Mouse (Mus musculus) lung, embryonic 15.5 days (tissue): Measurements from ENCODE around the gene Cfap43. TPM values are rescaled to one million over a fixed set of nuclear protein-coding genes. Genes with fewer than 3 reads are reported as not detected.

Source experiments
- ATAC-seq: fragments of 200-750 bp; cut with Nextera tagmentation; 2 replicates; pipeline ENCODE4 v1.8.0; 2017; ENCODE audit warnings: moderate number of reproducible peaks, borderline replicate concordance; ENCODE audit not compliant: low FRiP score, low TSS enrichment; ENCODE audit errors: extremely low read depth
- H3K27ac ChIP-seq: fragments of 300-500 bp; sonication (generic); 2 replicates; pipeline ENCODE4 v1.5.1; 2015; ENCODE audit warnings: moderate library complexity, mild to moderate bottlenecking, inconsistent platforms
- H3K27me3 ChIP-seq: fragments of 300-500 bp; sonication (generic); 2 replicates; pipeline ENCODE4 v1.6.1; 2015; ENCODE audit warnings: inconsistent platforms
- H3K36me3 ChIP-seq: fragments of 300-500 bp; sonication (generic); 2 replicates; pipeline ENCODE4 v1.6.1; 2015; ENCODE audit warnings: inconsistent platforms
- H3K4me1 ChIP-seq: fragments of 300-500 bp; sonication (generic); 2 replicates; pipeline ENCODE4 v1.6.1; 2015; ENCODE audit warnings: inconsistent platforms
- H3K4me2 ChIP-seq: fragments of 300-500 bp; sonication (generic); 2 replicates; pipeline ENCODE4 v1.6.1; 2015; ENCODE audit warnings: inconsistent platforms, mild to moderate bottlenecking, moderate library complexity
- H3K4me3 ChIP-seq: fragments of 300-500 bp; sonication (generic); 2 replicates; pipeline ENCODE4 v1.5.1; 2015; ENCODE audit warnings: mild to moderate bottlenecking, inconsistent platforms
- H3K9ac ChIP-seq: fragments of 300-500 bp; sonication (generic); 2 replicates; pipeline ENCODE4 v1.6.1; 2015; ENCODE audit warnings: inconsistent platforms
- H3K9me3 ChIP-seq: fragments of 300-500 bp; sonication (generic); 2 replicates; pipeline ENCODE4 v1.6.1; 2016; ENCODE audit warnings: inconsistent platforms
- WGBS: fragments of 180-500 bp; shearing (Covaris S2); methylation state at CpG from one replicate; pipeline ENCODE4 v1.1.7; 2015; 5-methylcytosine and 5-hydroxymethylcytosine counted together
- polyA plus RNA-seq: library from polyadenylated mRNA; unstranded; fragments of >200 nt; fragmentation: Nextera tagmentation; extraction: Ambion mirVana; gene quantifications from 2 replicates; pipeline ENCODE4 v1.2.1, GENCODE M21; 2015

Cfap43 gene
- polyA plus RNA-seq, 1 experiment from 2014 or later, result 0.86 TPM

DNA sequence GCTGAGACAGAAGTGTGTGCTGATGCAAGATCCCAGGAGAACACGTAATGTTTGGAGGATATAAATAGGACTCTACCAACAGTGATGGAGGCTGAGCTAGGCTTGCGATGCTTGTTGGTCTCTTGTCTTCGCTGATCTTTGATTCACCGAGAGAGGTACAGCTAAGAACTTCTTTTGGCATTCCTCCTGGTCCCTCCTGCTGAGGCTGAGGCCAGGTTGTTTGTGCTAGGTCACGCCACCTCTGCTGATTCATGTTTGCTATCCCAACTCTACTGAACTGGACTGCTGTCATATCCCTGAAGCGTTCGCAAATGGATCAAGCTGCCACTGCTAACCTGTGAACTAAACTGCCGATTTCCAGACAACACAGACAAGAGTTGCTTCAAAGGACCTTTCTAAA, 15.1 kb upstream of the Cfap43 start:
- Histone ChIP-seq H3K4me2 (no peak overlapping the region), H3K4me3 (no peak overlapping the region), H3K27me3 (peaks cover 16% of the 10 kb centered on the region), H3K9me3 (no peaks in the 10 kb centered on the region), H3K36me3 (no peaks in the 10 kb centered on the region), H3K27ac (no peak overlapping the region), H3K9ac (no peak overlapping the region), H3K4me1 (peaks cover 27% of the 10 kb centered on the region)
- no peak for ATAC-seq
- 87% methylated on average over 8 of the region's 8 CpGs for WGBS

DNA sequence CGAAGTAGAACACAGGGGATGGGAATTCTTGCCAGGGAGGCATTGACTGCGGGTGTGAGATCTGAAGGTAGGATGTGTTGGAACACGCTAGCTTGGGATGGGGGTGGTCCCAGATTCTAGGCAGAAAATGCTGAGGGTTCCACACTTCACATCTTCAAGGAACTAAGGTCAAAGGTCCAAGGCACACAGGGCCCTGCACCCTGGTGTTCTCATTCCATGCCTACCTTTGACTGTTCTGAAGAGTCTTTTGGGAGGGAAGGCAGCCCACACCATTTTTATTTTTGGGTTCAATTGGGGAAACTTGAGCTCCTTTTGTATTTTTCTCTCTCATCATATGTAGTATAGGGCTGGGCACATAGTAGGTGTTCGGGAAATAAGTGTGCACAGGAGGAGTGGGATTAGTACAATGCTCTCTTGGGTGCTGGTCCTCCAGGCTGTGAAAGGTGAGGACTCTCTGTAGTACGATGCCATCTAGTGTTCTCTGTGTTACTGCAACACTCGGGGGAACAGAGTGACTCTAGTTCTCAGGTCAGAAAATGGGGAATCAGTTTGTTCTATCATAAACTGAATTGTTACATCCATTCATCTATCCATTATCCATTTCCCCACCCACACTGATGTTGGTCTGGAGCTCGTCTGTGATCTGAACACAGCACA, 13.0 kb upstream of the Cfap43 start:
- H3K4me3 ChIP-seq, result no peak overlapping the region
- no peak overlapping the region for H3K27ac ChIP-seq
- no peak overlapping the region for H3K9ac ChIP-seq
- no peaks in the 10 kb centered on the region for H3K27me3 ChIP-seq
- ATAC-seq, result peak; percentile 67
- H3K4me1 ChIP-seq, result peaks cover 21% of the 10 kb centered on the region
- 37% methylated on average over 7 of the region's 7 CpGs for WGBS
- no peaks in the 10 kb centered on the region for H3K36me3 ChIP-seq
- H3K9me3 ChIP-seq, result no peaks in the 10 kb centered on the region
- H3K4me2 ChIP-seq, result no peak overlapping the region

DNA sequence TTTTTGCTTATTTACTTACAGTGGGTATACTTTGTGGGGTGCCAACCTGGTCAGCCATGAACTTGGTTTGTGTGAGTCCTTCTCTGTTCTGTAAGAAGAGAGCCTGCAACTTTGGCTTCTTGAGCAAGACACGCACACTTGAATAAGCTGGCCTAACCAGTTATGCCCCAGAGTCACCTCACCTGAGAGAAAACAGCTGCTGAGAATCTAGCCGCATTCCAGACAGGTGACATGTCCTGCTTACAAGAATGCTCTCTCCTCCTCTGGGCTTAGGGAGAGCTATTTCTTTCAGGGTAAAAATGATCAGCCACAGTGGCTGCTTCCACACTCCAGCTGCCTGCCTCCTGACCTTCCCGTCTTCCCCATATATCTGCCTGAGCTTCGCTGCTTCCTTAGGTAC, 10.0 kb upstream of the Cfap43 start:
- no peak overlapping the region for H3K9ac ChIP-seq
- H3K4me1 ChIP-seq, result peaks cover 21% of the 10 kb centered on the region
- peak overlapping the region; percentile 46 for H3K27ac ChIP-seq
- no peak overlapping the region for H3K4me2 ChIP-seq
- no peaks in the 10 kb centered on the region for H3K36me3 ChIP-seq
- H3K4me3 ChIP-seq, result no peak overlapping the region
- peak; percentile 53 for ATAC-seq
- WGBS, result 51% methylated on average over 4 of the region's 4 CpGs
- no peaks in the 10 kb centered on the region for H3K27me3 ChIP-seq
- H3K9me3 ChIP-seq, result no peaks in the 10 kb centered on the region

DNA sequence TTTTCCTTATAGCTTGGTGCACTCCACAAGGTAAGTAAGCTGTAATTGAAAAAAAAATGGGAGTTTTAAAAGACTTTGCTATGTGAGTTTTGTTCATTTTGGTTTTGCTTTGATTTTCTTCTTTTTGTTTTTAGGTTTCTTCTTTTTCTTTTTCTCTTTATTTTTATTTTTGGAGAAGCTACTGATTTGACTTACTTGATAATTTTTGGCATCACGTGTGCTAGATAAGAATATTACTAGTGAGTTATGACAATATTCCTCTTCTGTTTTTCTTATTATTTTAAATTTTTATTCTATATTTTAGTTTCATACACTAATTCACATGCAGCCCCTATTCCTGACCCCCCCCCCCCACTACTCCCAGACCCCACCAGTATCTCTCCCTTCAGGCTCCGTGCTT, 7.9 kb upstream of the Cfap43 start:
- Histone ChIP-seq H3K36me3 (no peaks in the 10 kb centered on the region), H3K4me1 (peaks cover 21% of the 10 kb centered on the region), H3K4me2 (no peak overlapping the region), H3K27ac (no peak overlapping the region), H3K9me3 (no peaks in the 10 kb centered on the region), H3K4me3 (no peak overlapping the region), H3K27me3 (no peaks in the 10 kb centered on the region), H3K9ac (no peak overlapping the region)
- ATAC-seq, result no peak
- WGBS, result 85% methylated on average over 2 of the region's 2 CpGs

DNA sequence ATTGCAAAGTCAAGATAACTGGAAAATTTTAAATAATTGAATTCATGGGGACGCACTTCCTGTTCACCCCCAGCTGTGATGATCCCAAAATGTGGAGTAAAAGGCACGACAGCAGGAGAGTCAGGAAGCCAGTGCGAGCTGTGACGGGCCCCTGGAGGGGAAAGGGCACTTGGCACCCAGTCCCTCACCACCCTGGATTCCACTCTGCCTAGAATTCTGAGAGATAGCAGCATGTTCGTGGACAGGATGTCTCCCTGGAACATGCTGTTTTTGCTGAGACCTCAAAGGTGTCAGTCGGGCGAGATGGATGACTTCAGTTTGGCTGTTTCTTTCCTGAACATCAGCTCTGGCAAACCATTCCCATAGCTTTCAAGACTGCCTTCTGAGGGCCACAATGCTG, 6.7 kb upstream of the Cfap43 start:
- Histone ChIP-seq H3K4me3 (no peak overlapping the region), H3K36me3 (no peaks in the 10 kb centered on the region), H3K9ac (no peak overlapping the region), H3K4me1 (peaks cover 15% of the 10 kb centered on the region), H3K27ac (no peak overlapping the region), H3K4me2 (no peak overlapping the region), H3K9me3 (no peaks in the 10 kb centered on the region), H3K27me3 (no peaks in the 10 kb centered on the region)
- ATAC-seq, result no peak
- WGBS, result 46% methylated on average over 7 of the region's 7 CpGs

DNA sequence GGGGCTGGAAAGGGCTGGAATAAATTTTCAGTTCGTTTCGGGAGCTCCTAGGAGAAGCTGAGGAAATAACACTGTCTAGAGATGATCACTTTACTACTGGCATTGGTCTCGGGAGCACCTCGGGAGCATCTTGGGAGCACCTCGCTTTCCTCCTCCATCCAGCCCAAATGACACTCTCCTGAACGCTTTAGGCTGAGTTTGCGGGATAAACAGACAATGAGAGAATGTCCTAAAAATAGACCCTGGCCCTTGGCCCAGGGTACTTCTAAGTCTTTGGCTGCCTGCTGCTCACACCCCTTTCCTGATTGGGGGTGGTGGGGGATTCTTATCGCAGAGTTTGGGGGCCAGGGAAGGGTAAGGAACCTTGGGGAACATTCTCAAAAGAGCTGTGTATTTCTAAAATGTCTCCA, 884 bp upstream of the Cfap43 start:
- peak overlapping the region; percentile 84 for H3K4me2 ChIP-seq
- H3K4me3 ChIP-seq, result peak overlapping the region; percentile 82
- peak overlapping the region; percentile 83 for H3K9ac ChIP-seq
- peaks cover 33% of the 10 kb centered on the region for H3K4me1 ChIP-seq
- H3K9me3 ChIP-seq, result no peaks in the 10 kb centered on the region
- H3K27ac ChIP-seq, result peak overlapping the region; percentile 97
- peak; percentile 12; the same call in 1 of the 2 replicates for ATAC-seq
- H3K27me3 ChIP-seq, result no peaks in the 10 kb centered on the region
- no peaks in the 10 kb centered on the region for H3K36me3 ChIP-seq
- WGBS, result under 1% methylated on average over 8 of the region's 8 CpGs

DNA sequence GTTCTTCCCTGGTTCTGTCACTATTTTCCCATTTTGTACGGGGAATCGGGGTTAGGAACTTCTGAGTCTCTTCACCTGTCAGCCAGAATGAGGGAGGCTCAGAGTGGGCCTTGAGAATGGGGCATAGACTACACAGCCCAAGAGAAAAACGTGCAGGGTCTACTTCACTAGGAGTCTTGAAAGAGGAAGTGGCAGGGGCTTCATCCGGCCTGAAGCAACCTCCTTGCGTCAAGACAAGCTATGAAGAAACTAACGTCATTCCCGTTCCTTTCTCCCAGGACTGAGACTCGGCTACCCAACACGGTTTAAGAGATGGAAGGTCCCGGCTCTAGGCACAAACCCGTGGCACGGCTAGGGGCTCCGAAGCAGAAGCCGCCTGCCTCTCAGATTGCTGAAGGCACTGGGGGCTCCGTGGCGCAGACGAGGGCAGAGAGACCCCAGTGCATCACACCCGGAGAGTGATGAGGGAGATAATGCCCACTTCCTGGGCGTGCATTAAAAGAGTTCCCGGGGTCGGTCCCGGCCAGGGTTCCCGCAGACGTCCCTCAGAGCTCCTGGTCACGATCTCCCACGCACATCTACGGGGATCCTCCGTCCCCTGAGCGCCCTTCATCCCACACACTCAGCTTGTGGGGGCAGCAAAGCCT, 509 bp downstream of the Cfap43 start:
- H3K4me2 ChIP-seq, result peak overlapping the region; percentile 84
- H3K4me1 ChIP-seq, result peaks cover 33% of the 10 kb centered on the region
- under 1% methylated on average over 29 of the region's 29 CpGs for WGBS
- no peaks in the 10 kb centered on the region for H3K27me3 ChIP-seq
- H3K9ac ChIP-seq, result peak overlapping the region; percentile 83
- no peaks in the 10 kb centered on the region for H3K36me3 ChIP-seq
- no peaks in the 10 kb centered on the region for H3K9me3 ChIP-seq
- ATAC-seq, result peak; percentile 43; the same call in 1 of the 2 replicates
- H3K27ac ChIP-seq, result peak overlapping the region; percentile 97
- peak overlapping the region; percentile 82 for H3K4me3 ChIP-seq

DNA sequence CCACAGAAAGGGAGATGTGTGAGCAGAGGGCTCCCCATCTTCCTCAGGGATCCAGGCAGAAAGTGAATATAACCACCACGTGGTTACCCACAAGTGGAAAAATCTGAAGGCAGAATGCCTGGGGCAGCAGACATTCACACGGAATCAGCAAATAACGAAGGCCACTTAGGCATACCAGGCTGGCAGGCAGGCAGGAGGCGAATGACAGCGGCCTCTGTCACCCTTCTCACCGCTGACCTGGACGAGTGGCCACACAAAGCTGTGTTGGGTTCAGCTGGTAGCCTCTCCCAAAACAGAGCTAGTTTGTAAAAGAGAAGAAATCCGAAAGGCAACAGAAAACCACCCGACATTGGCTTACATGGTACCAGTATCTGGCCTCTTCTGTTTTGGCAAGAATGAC, 1.1 kb downstream of the Cfap43 start:
- H3K4me1 ChIP-seq, result peaks cover 33% of the 10 kb centered on the region
- no peaks in the 10 kb centered on the region for H3K27me3 ChIP-seq
- 15% methylated on average over 9 of the region's 9 CpGs for WGBS
- H3K27ac ChIP-seq, result peak overlapping the region; percentile 97; the same call in 1 of the 2 replicates
- peak overlapping the region; percentile 84 for H3K4me2 ChIP-seq
- no peak for ATAC-seq
- peak overlapping the region; percentile 82 for H3K4me3 ChIP-seq
- H3K9ac ChIP-seq, result peak overlapping the region; percentile 83
- H3K9me3 ChIP-seq, result no peaks in the 10 kb centered on the region
- no peaks in the 10 kb centered on the region for H3K36me3 ChIP-seq

DNA sequence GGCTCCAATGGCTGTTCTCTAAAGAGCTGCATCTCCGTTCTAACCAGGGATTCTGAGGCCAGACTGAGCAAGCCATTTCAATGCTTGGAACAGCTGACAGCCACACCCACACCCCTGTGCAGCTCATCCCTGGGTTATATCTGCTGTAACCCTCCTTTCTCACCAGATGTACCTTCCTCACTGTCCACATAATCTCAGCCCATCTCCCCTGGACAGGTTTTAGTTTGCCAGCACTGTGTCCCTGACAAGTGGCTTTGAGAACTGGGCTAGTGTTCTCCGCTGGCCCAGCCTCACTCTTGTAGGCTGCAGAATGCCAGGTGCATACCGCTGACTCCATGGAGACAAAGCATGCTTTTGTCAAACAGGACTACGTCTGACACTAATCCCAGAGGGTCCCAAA, 1.7 kb downstream of the Cfap43 start:
- H3K27ac ChIP-seq, result no peak overlapping the region
- 35% methylated on average over 4 of the region's 4 CpGs for whole genome bisulfite sequencing

DNA sequence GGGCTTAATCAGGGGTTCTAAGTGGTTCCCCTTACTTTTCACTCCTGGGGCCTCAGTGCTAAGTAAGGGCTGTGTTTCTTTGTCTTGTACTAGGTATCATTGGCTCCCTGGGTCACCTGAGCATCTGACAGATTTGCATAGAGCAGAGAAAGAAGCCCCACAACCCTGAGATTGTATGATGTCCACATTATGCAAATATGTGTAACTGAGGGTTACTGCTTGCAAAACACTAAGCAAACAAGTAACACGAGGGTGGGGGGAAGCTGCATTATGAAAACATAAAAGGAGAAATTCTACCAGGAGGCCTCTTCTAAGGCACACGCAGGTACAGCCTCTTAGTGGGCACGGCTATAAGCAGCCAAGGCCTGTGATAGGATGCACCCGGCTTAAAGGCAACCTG, 3.8 kb downstream of the Cfap43 start:
- H3K4me2 ChIP-seq, result no peak overlapping the region
- no peaks in the 10 kb centered on the region for H3K9me3 ChIP-seq
- no peaks in the 10 kb centered on the region for H3K36me3 ChIP-seq
- H3K4me1 ChIP-seq, result peaks cover 41% of the 10 kb centered on the region
- H3K27me3 ChIP-seq, result no peaks in the 10 kb centered on the region
- no peak overlapping the region for H3K9ac ChIP-seq
- no peak overlapping the region for H3K27ac ChIP-seq
- H3K4me3 ChIP-seq, result no peak overlapping the region
- no peak for ATAC-seq
- WGBS, result 81% methylated on average over 4 of the region's 4 CpGs

More for the DNA sequence above, 1.7 kb downstream of the Cfap43 start:
- Histone ChIP-seq H3K4me1 (peaks cover 33% of the 10 kb centered on the region), H3K4me3 (peak overlapping the region; percentile 82), H3K36me3 (no peaks in the 10 kb centered on the region), H3K9ac (peak overlapping the region; percentile 83; the same call in 1 of the 2 replicates), H3K4me2 (peak overlapping the region; percentile 84), H3K27me3 (no peaks in the 10 kb centered on the region), H3K9me3 (no peaks in the 10 kb centered on the region)
- ATAC-seq, result no peak

DNA sequence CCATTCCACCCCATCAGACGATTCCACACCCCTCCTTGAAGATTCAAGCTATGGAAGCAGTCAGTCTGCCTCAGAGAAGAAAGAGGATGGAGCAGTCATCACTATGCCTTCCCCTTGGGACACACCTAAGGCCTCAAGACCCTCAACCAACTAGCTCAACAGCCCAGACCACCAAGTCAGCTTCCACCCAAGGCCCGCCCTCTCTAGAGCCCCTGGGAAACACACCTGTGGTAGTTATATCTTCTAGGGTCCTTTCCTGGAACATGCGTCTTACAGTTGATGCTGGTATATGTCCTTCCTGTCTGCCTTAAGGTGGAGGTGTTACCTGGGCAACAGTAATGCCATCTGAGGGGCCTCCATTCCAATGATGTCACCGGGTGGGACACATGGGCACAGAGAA, 4.9 kb downstream of the Cfap43 start:
- no peaks in the 10 kb centered on the region for H3K27me3 ChIP-seq
- H3K4me2 ChIP-seq, result no peak overlapping the region
- no peak overlapping the region for H3K9ac ChIP-seq
- H3K27ac ChIP-seq, result no peak overlapping the region
- peaks cover 44% of the 10 kb centered on the region for H3K4me1 ChIP-seq
- ATAC-seq, result no peak
- 91% methylated on average over 4 of the region's 4 CpGs for WGBS
- no peaks in the 10 kb centered on the region for H3K9me3 ChIP-seq
- H3K4me3 ChIP-seq, result no peak overlapping the region
- no peaks in the 10 kb centered on the region for H3K36me3 ChIP-seq

DNA sequence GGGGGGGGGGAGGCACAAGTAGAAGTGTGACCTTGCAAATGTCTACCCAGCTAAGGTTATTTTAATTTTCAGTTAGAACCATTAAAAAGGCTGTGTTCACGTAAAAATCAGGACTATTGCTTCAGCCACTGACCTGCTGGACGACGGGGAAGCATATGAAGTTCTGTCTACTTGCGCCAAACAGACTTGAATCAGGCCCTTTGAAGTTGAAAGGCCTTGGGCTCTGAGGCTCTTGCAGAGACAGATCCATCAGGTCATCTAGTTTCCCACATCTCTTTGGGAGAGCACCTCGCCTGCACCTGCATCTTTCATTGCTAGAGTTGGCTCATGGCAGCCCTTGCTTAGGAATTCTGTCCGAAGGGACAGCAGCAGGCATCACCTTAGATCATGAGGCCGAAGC, 5.7 kb downstream of the Cfap43 start:
- no peak overlapping the region for H3K9ac ChIP-seq
- H3K4me2 ChIP-seq, result no peak overlapping the region
- H3K9me3 ChIP-seq, result no peaks in the 10 kb centered on the region
- no peaks in the 10 kb centered on the region for H3K36me3 ChIP-seq
- H3K4me3 ChIP-seq, result no peak overlapping the region
- peaks cover 51% of the 10 kb centered on the region for H3K4me1 ChIP-seq
- no peaks in the 10 kb centered on the region for H3K27me3 ChIP-seq
- no peak for ATAC-seq
- H3K27ac ChIP-seq, result no peak overlapping the region
- WGBS, result 86% methylated on average over 7 of the region's 7 CpGs
